Mouse (Mus musculus) E14TG2a.4 (cell line): ENCODE measurements at regions not wholly inside any gene's neighbourhood (a gene's known extent, or its start where the extent isn't known, plus 50 kb on each side); places are given as distances from the start of the nearest gene placed in this dataset.

Experiments used
- CTCF ChIP-seq: conservative IDR thresholded peaks from 2 replicates; pipeline ENCODE4 v1.5.1; 2014; ENCODE audit warnings: low read length
- POU5F1 ChIP-seq: IDR thresholded peaks from 2 replicates; pipeline ENCODE4 v1.6.1; 2014; ENCODE audit warnings: low read length, borderline replicate concordance

DNA sequence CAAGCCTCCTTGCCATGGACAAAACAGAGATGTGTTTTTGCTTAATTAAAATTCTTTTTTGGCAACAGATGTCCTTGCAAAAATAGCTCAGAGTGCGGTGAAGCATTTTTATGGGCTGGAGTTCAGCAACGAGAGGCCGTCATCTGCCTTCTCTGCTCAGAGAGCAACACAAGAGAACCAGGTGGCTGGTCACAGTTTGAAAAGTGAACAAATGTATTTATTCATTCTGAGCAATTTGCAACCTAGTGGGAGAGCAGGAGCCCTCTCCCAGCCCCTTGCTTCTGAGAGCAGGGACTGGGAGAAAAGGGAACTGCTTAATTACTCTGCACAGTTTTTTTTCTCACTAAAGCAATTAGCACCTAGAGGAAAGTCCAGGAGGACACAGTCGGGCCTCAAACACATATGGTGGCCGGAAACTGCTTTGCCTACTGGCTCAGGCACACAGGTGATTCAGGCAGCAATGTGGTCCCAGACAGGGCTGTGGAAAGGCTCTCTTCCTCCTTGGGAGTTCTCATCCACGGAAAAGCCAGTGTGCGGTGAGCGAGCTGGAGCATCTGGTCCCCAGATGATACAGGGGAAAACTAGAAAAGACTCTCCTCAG lies 714.9 kb upstream of the Acvr2a start:
- TF ChIP-seq CTCF (no peak), POU5F1 (no peak)
